Mouse (Mus musculus) fibroblast of lung, adult 2 months (primary cell): ENCODE measurements around the gene Ccdc65.

Experiments
- DNase-seq: peaks from one replicate; pipeline ENCODE4 v3.0.0-alpha.2; 2011; ENCODE audit warnings: low read depth

The Ccdc65 gene

GRCm38 (mm10) chr15:98707766-98708372, at the start of gene Ccdc65:
Ccdc65 (plus strand) TSS chr15:98708207.
- peak; percentile 69 for DNase-seq

GRCm38 (mm10) chr15:98662198-98662566, 45.8 kb upstream of the Ccdc65 start:
- DNase-seq, result peak; percentile 24

GRCm38 (mm10) chr15:98662567-98663545, 45.2 kb upstream of the Ccdc65 start, which contains the start of gene Ddx23:
Ddx23 (minus strand) TSS chr15:98662894.
- DNase-seq, result peak; percentile 95

- DNase-seq, result no peak
Observed at GRCm38 (mm10) chr15:98664042-98664907, 43.7 kb upstream of the Ccdc65 start.

- peak; percentile 24 for DNase-seq
Observed at GRCm38 (mm10) chr15:98672592-98672991, 35.4 kb upstream of the Ccdc65 start.

- no peak for DNase-seq
Observed at GRCm38 (mm10) chr15:98673732-98674131, 34.3 kb upstream of the Ccdc65 start.

- DNase-seq, result no peak
Observed at GRCm38 (mm10) chr15:98674284-98674993, 33.6 kb upstream of the Ccdc65 start.

GRCm38 (mm10) chr15:98674994-98675545, 32.9 kb upstream of the Ccdc65 start:
- DNase-seq, result no peak

GRCm38 (mm10) chr15:98675634-98676250, 32.3 kb upstream of the Ccdc65 start:
- no peak for DNase-seq

GRCm38 (mm10) chr15:98676471-98676870, 31.5 kb upstream of the Ccdc65 start:
- no peak for DNase-seq

GRCm38 (mm10) chr15:98676940-98677728, 30.9 kb upstream of the Ccdc65 start, which contains the start of gene Rnd1:
Rnd1 (minus strand) TSS chr15:98677461.
- peak; percentile 82 for DNase-seq

- no peak for DNase-seq
Observed at GRCm38 (mm10) chr15:98677977-98678376, 30.0 kb upstream of the Ccdc65 start.

- no peak for DNase-seq
Observed at GRCm38 (mm10) chr15:98680660-98681059, 27.3 kb upstream of the Ccdc65 start.

GRCm38 (mm10) chr15:98681633-98682032, 26.4 kb upstream of the Ccdc65 start:
- no peak for DNase-seq

- peak; percentile 51 for DNase-seq
Observed at GRCm38 (mm10) chr15:98683177-98683576, 24.8 kb upstream of the Ccdc65 start.

- DNase-seq, result no peak
Observed at GRCm38 (mm10) chr15:98683746-98684145, 24.3 kb upstream of the Ccdc65 start.

- no peak for DNase-seq
Observed at GRCm38 (mm10) chr15:98685926-98686325, 22.1 kb upstream of the Ccdc65 start.

GRCm38 (mm10) chr15:98689682-98690081, 18.3 kb upstream of the Ccdc65 start:
- no peak for DNase-seq

GRCm38 (mm10) chr15:98691486-98692147, 16.4 kb upstream of the Ccdc65 start:
- DNase-seq, result no peak
